Mouse (Mus musculus): ENCODE data around the gene Gm10273. TPM values are rescaled to one million over a fixed set of nuclear protein-coding genes. Genes with fewer than 3 reads are reported as not detected.

Gm10273 gene
- polyA plus RNA-seq, 1 experiment from 2014 or later = 3.4 TPM

DNA sequence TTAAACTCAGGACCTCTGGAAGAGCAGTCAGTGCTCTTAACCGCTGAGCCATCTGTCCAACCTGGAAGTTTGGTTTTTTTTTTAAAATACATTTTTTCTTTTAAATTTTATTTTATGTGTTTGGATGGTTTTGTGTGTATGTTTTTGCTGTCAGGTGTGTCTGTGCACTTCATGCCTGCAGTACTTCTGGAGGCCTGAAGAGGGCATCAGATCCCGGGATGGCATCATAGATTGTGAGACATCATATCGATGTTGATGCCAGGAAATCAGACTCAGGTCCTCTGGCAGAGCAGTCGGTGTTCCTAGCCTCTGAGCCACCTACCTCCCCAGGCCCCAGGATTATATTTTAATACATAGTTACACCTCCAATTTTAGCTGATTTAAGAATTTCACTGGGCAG lies 18.3 kb downstream of the Gm10273 start:
- Histone ChIP-seq H3K4me2 (replicated peaks; ENCODE audit: low read depth, low read length) (no peak overlapping the region), H3K9ac (ENCODE audit: low read depth, low read length) (no peak overlapping the region), H3K27me3 (ENCODE audit: control insufficient read depth, insufficient read depth, low read length) (no peaks in the 10 kb centered on the region), H3K36me3 (ENCODE audit: control insufficient read depth, insufficient read depth, low read length) (no peaks in the 10 kb centered on the region), H3K4me1 (ENCODE audit: control insufficient read depth, insufficient read depth, low read length) (0 out of 2 replicates have a peak, but pooled peaks cover 3% of the 10 kb centered on the region), H3K9me3 (ENCODE audit: control insufficient read depth, low read length) (no peaks in the 10 kb centered on the region), H3K4me3 (ENCODE audit: low read length) (no peak overlapping the region), H3K27ac (ENCODE audit: low read depth, low read length) (no peak overlapping the region)
- ATAC-seq (ENCODE audit: low FRiP score, low TSS enrichment) = no peak
- WGBS = 94% methylated on average over 4 of the region's 4 CpGs

- Histone ChIP-seq H3K27ac (ENCODE audit: low read depth, low read length) (no peak overlapping the region), H3K9ac (ENCODE audit: low read depth, low read length) (no peak overlapping the region), H3K4me1 (ENCODE audit: control insufficient read depth, insufficient read depth, low read length) (no peaks in the 10 kb centered on the region), H3K36me3 (ENCODE audit: control insufficient read depth, insufficient read depth, low read length) (no peaks in the 10 kb centered on the region), H3K9me3 (ENCODE audit: control insufficient read depth, low read length) (no peaks in the 10 kb centered on the region), H3K4me3 (ENCODE audit: low read length) (no peak overlapping the region), H3K4me2 (replicated peaks; ENCODE audit: low read depth, low read length) (no peak overlapping the region), H3K27me3 (ENCODE audit: control insufficient read depth, insufficient read depth, low read length) (no peaks in the 10 kb centered on the region)
- ATAC-seq (ENCODE audit: low FRiP score, low TSS enrichment) = no peak
- WGBS = 86% methylated on average over 3 of the region's 3 CpGs
These were observed 21.2 kb downstream of the Gm10273 start for GRCm38 (mm10) chr10:59416623-59417022.

DNA sequence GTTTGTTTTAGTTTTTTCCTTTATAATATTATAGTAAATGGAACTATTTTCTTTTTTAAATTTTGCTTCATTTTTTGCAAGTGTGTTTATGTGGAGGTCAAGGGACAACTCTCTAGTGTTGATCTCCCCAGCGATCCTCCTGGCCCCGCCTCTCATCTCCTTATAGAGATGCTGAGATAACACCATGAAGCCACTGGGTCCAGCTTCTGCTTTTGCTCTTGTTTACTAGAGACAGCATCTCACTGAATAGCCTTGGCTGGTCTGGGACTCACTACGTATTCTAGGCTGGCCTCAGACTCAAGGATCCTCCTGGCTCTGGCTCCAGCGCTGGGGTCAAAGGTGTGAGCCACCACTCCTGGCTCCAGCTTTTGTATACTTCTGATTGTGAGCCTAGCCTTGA lies 24.1 kb downstream of the Gm10273 start:
- Histone ChIP-seq H3K9ac (ENCODE audit: low read depth, low read length) (no peak overlapping the region), H3K4me3 (ENCODE audit: low read length) (no peak overlapping the region), H3K27me3 (ENCODE audit: control insufficient read depth, insufficient read depth, low read length) (no peaks in the 10 kb centered on the region), H3K4me2 (replicated peaks; ENCODE audit: low read depth, low read length) (no peak overlapping the region), H3K27ac (ENCODE audit: low read depth, low read length) (no peak overlapping the region), H3K36me3 (ENCODE audit: control insufficient read depth, insufficient read depth, low read length) (no peaks in the 10 kb centered on the region), H3K9me3 (ENCODE audit: control insufficient read depth, low read length) (no peaks in the 10 kb centered on the region), H3K4me1 (ENCODE audit: control insufficient read depth, insufficient read depth, low read length) (peaks cover 5% of the 10 kb centered on the region; the same call in 1 of the 2 replicates)
- 85% methylated on average over 4 of the region's 4 CpGs for WGBS
- ATAC-seq (ENCODE audit: low FRiP score, low TSS enrichment) = no peak

- no peaks in the 10 kb centered on the region for H3K27me3 ChIP-seq (ENCODE audit: control insufficient read depth, insufficient read depth, low read length)
- no peak overlapping the region for H3K4me3 ChIP-seq (ENCODE audit: low read length)
- WGBS = 14% methylated on average over 3 of the region's 3 CpGs
- H3K9me3 ChIP-seq (ENCODE audit: control insufficient read depth, low read length) = no peaks in the 10 kb centered on the region
- peaks cover 9% of the 10 kb centered on the region; the same call in 1 of the 2 replicates for H3K4me1 ChIP-seq (ENCODE audit: control insufficient read depth, insufficient read depth, low read length)
- H3K4me2 ChIP-seq (replicated peaks; ENCODE audit: low read depth, low read length) = no peak overlapping the region
- ATAC-seq (ENCODE audit: low FRiP score, low TSS enrichment) = peak; percentile 51; the same call in 1 of the 2 replicates
- H3K9ac ChIP-seq (ENCODE audit: low read depth, low read length) = no peak overlapping the region
- no peaks in the 10 kb centered on the region for H3K36me3 ChIP-seq (ENCODE audit: control insufficient read depth, insufficient read depth, low read length)
- no peak overlapping the region for H3K27ac ChIP-seq (ENCODE audit: low read depth, low read length)
These were observed 29.0 kb downstream of the Gm10273 start for GRCm38 (mm10) chr10:59424453-59424852.

- no peak for ATAC-seq (ENCODE audit: low FRiP score, low TSS enrichment)
- Histone ChIP-seq H3K9me3 (ENCODE audit: control insufficient read depth, low read length) (no peaks in the 10 kb centered on the region), H3K27ac (ENCODE audit: low read depth, low read length) (no peak overlapping the region)
These were observed 29.9 kb downstream of the Gm10273 start for GRCm38 (mm10) chr10:59425369-59425768.

GRCm38 (mm10) chr10:59426371-59426770 lies 30.9 kb downstream of the Gm10273 start:
- no peaks in the 10 kb centered on the region for H3K27me3 ChIP-seq (ENCODE audit: control insufficient read depth, insufficient read depth, low read length)
- ATAC-seq (ENCODE audit: low FRiP score, low TSS enrichment) = no peak

More at GRCm38 (mm10) chr10:59425369-59425768, 29.9 kb downstream of the Gm10273 start:
- WGBS = 85% methylated on average over 7 of the region's 7 CpGs
- Histone ChIP-seq H3K9ac (ENCODE audit: low read depth, low read length) (no peak overlapping the region), H3K4me3 (ENCODE audit: low read length) (no peak overlapping the region), H3K27me3 (ENCODE audit: control insufficient read depth, insufficient read depth, low read length) (no peaks in the 10 kb centered on the region), H3K4me1 (ENCODE audit: control insufficient read depth, insufficient read depth, low read length) (peaks cover 10% of the 10 kb centered on the region; the same call in 1 of the 2 replicates), H3K36me3 (ENCODE audit: control insufficient read depth, insufficient read depth, low read length) (no peaks in the 10 kb centered on the region), H3K4me2 (replicated peaks; ENCODE audit: low read depth, low read length) (no peak overlapping the region)

DNA sequence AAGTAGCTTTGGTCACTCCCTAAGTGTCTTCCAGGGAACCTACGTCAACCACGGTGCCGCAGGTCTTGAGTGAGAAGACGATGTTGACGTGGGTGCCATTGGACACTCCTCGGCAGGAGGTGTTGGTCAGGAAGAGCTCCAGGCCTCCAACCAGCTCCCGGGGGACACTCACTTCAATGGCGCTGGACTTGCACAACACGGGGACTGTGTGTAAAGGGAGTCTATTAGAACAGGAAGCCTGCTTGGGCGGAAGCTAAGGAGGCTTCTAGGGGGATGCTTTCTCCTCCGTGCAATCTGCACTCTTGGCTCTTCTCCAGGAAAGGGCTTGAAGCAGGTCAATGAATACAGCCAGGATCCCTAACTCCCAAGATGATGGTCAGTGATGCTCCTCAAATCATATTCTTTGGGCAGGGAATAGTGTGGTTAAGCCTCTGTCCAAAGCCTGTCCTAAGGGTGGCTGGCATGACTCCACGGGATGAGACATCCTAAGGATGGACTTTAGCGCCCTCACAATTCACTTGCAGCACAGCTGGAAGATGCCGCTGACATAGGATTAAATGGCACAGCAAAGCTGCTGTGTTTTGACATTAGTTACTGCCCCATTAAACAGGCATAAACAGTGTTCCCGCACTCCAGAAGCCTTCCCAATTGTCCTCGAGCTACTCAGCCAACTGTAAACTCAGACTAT lies 34.2 kb downstream of the Gm10273 start:
- H3K4me2 ChIP-seq (replicated peaks; ENCODE audit: low read depth, low read length) = no peak overlapping the region
- no peaks in the 10 kb centered on the region for H3K36me3 ChIP-seq (ENCODE audit: control insufficient read depth, insufficient read depth, low read length)
- no peaks in the 10 kb centered on the region for H3K9me3 ChIP-seq (ENCODE audit: control insufficient read depth, low read length)
- 61% methylated on average over 16 of the region's 16 CpGs for WGBS
- H3K9ac ChIP-seq (ENCODE audit: low read depth, low read length) = no peak overlapping the region
- no peaks in the 10 kb centered on the region for H3K27me3 ChIP-seq (ENCODE audit: control insufficient read depth, insufficient read depth, low read length)
- H3K4me1 ChIP-seq (ENCODE audit: control insufficient read depth, insufficient read depth, low read length) = peaks cover 4% of the 10 kb centered on the region; the same call in 1 of the 2 replicates
- H3K4me3 ChIP-seq (ENCODE audit: low read length) = no peak overlapping the region
- H3K27ac ChIP-seq (ENCODE audit: low read depth, low read length) = no peak overlapping the region
- ATAC-seq (ENCODE audit: low FRiP score, low TSS enrichment) = peak; percentile 37

More at GRCm38 (mm10) chr10:59426371-59426770, 30.9 kb downstream of the Gm10273 start:
- no peak overlapping the region for H3K4me3 ChIP-seq (ENCODE audit: low read length)
- no peak overlapping the region for H3K27ac ChIP-seq (ENCODE audit: low read depth, low read length)
- 38% methylated on average over 4 of the region's 4 CpGs for WGBS
- no peaks in the 10 kb centered on the region for H3K36me3 ChIP-seq (ENCODE audit: control insufficient read depth, insufficient read depth, low read length)
- peaks cover 10% of the 10 kb centered on the region; the same call in 1 of the 2 replicates for H3K4me1 ChIP-seq (ENCODE audit: control insufficient read depth, insufficient read depth, low read length)
- no peak overlapping the region for H3K9ac ChIP-seq (ENCODE audit: low read depth, low read length)
- no peak overlapping the region for H3K4me2 ChIP-seq (replicated peaks; ENCODE audit: low read depth, low read length)
- H3K9me3 ChIP-seq (ENCODE audit: control insufficient read depth, low read length) = no peaks in the 10 kb centered on the region

DNA sequence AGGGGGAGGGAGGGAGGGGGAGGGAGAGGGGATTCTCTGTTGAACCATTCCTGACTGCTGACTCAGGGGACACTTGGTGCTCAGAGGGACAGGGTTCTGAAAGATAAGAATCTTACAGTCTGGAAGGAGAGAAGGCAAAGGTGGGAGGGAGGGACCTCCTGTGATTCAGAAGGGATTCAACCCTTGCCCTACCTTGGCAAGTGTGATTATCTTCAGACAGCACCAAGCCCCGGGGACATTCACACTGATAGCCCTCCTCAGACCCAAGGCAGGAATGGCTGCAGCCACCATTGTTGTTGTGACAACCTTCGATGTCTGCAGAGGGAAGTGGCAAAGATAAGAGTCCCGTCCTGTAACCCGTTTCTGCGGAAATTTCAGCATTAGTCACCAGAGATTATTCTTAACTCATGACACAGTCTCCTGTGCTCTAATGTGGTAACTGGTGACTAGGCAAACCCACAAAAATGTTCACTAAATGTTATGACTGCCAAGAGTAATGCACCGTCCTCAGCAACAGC lies 35.3 kb downstream of the Gm10273 start:
- H3K4me1 ChIP-seq (ENCODE audit: control insufficient read depth, insufficient read depth, low read length) = peaks cover 4% of the 10 kb centered on the region; the same call in 1 of the 2 replicates
- H3K9ac ChIP-seq (ENCODE audit: low read depth, low read length) = no peak overlapping the region
- H3K27ac ChIP-seq (ENCODE audit: low read depth, low read length) = no peak overlapping the region
- 66% methylated on average over 6 of the region's 6 CpGs for WGBS
- H3K27me3 ChIP-seq (ENCODE audit: control insufficient read depth, insufficient read depth, low read length) = no peaks in the 10 kb centered on the region
- H3K36me3 ChIP-seq (ENCODE audit: control insufficient read depth, insufficient read depth, low read length) = no peaks in the 10 kb centered on the region
- H3K4me3 ChIP-seq (ENCODE audit: low read length) = no peak overlapping the region
- no peak overlapping the region for H3K4me2 ChIP-seq (replicated peaks; ENCODE audit: low read depth, low read length)
- no peaks in the 10 kb centered on the region for H3K9me3 ChIP-seq (ENCODE audit: control insufficient read depth, low read length)
- no peak for ATAC-seq (ENCODE audit: low FRiP score, low TSS enrichment)

- no peaks in the 10 kb centered on the region for H3K36me3 ChIP-seq (ENCODE audit: control insufficient read depth, insufficient read depth, low read length)
- no peak overlapping the region for H3K4me2 ChIP-seq (replicated peaks; ENCODE audit: low read depth, low read length)
- no peak for ATAC-seq (ENCODE audit: low FRiP score, low TSS enrichment)
- 94% methylated on average over 18 of the region's 18 CpGs for WGBS
- no peaks in the 10 kb centered on the region for H3K9me3 ChIP-seq (ENCODE audit: control insufficient read depth, low read length)
- H3K4me1 ChIP-seq (ENCODE audit: control insufficient read depth, insufficient read depth, low read length) = no peaks in the 10 kb centered on the region
- H3K27me3 ChIP-seq (ENCODE audit: control insufficient read depth, insufficient read depth, low read length) = peaks cover 5% of the 10 kb centered on the region; the same call in 1 of the 2 replicates
- H3K4me3 ChIP-seq (ENCODE audit: low read length) = no peak overlapping the region
- no peak overlapping the region for H3K9ac ChIP-seq (ENCODE audit: low read depth, low read length)
- H3K27ac ChIP-seq (ENCODE audit: low read depth, low read length) = no peak overlapping the region
These were observed 40.3 kb downstream of the Gm10273 start for GRCm38 (mm10) chr10:59435746-59436145.
